Mouse (Mus musculus) CH12.LX (cell line): ENCODE data around the gene 2310033P09Rik. TPM values are rescaled to one million over a fixed set of nuclear protein-coding genes. Genes with fewer than 3 reads are reported as not detected.

Experiments
- DNase-seq: peaks from one replicate; pipeline ENCODE4 v3.0.0-alpha.2; 2013; ENCODE audit errors: extremely low read depth
- H3K27ac ChIP-seq: 2 replicates; pipeline ENCODE4 v1.5.1; 2012; ENCODE audit warnings: low read depth, mild to moderate bottlenecking, control low read depth, moderate library complexity; ENCODE audit not compliant: insufficient read depth
- H3K27me3 ChIP-seq: replicated peaks from 2 replicates; pipeline ENCODE3; 2012; ENCODE audit warnings: inconsistent platforms
- H3K36me3 ChIP-seq, 2 experiments: replicated peaks in 1 of 2; 2 replicates each; pipeline versions ENCODE3 to v1.6.1; 2012; ENCODE audit warnings: inconsistent platforms in 1 of 2, low read length in 1 of 2, mild to moderate bottlenecking in 1 of 2, mixed read lengths in 1 of 2, moderate library complexity in 1 of 2; ENCODE audit not compliant: control insufficient read depth in 1 of 2, insufficient read depth in 1 of 2
- H3K4me1 ChIP-seq, 2 experiments: 2 replicates each; pipeline ENCODE4 v1.6.1; 2012; ENCODE audit warnings: inconsistent platforms in 1 of 2, moderate library complexity in 1 of 2; ENCODE audit not compliant: insufficient read depth in 2 of 2, control insufficient read depth in 1 of 2
- H3K4me2 ChIP-seq: 2 replicates; pipeline ENCODE4 v1.6.1; 2012; ENCODE audit warnings: low read depth, mild to moderate bottlenecking, control low read depth; ENCODE audit not compliant: poor library complexity, insufficient read depth, severe bottlenecking
- H3K4me3 ChIP-seq, 3 experiments: fragments of 150-350 bp in 1 of 3; sonication (generic) in 1 of 3; replicated peaks in 1 of 3; 2 replicates each; pipeline versions ENCODE3 to v1.5.1; 2011 to 2012; ENCODE audit warnings: low read depth in 2 of 3, low read length in 2 of 3, mild to moderate bottlenecking in 2 of 3, moderate library complexity in 2 of 3, control low read depth in 1 of 3, improper control_type of control experiment in 1 of 3, inconsistent platforms in 1 of 3, mixed read lengths in 1 of 3; ENCODE audit not compliant: poor library complexity in 1 of 3
- H3K79me2 ChIP-seq: replicated peaks from 2 replicates; pipeline ENCODE4 v1.6.1; 2012; ENCODE audit warnings: mild to moderate bottlenecking, moderate library complexity; ENCODE audit not compliant: control insufficient read depth, poor library complexity, insufficient read depth, severe bottlenecking; ENCODE audit errors: extremely low read depth
- H3K9ac ChIP-seq: 2 replicates; pipeline ENCODE4 v1.6.1; 2012; ENCODE audit warnings: low read depth, mild to moderate bottlenecking, control low read depth, moderate library complexity; ENCODE audit not compliant: insufficient read depth
- H3K9me3 ChIP-seq: replicated peaks from 2 replicates; pipeline ENCODE3; 2012; ENCODE audit warnings: low read length, inconsistent platforms, mixed read lengths
- CHD1 ChIP-seq: IDR thresholded peaks from 2 replicates; pipeline ENCODE4 v1.6.1; 2012; ENCODE audit warnings: low read depth, low read length, improper control_type of control experiment, inconsistent platforms
- CTCF ChIP-seq, 2 experiments: IDR thresholded peaks in 1 of 2; conservative IDR thresholded peaks in 1 of 2; 2 replicates each; pipeline ENCODE4 v1.5.1; 2011 to 2012; ENCODE audit warnings: low read depth in 2 of 2, low read length in 2 of 2, improper control_type of control experiment in 1 of 2, inconsistent platforms in 1 of 2, mild to moderate bottlenecking in 1 of 2, moderate library complexity in 1 of 2
- E2F4 ChIP-seq: IDR thresholded peaks from 2 replicates; pipeline ENCODE4 v1.6.1; 2011; ENCODE audit warnings: low read depth, low read length, improper control_type of control experiment; ENCODE audit not compliant: insufficient replicate concordance
- ELF1 ChIP-seq: IDR thresholded peaks from 2 replicates; pipeline ENCODE4 v1.6.1; 2014; ENCODE audit warnings: low read depth, mild to moderate bottlenecking, inconsistent platforms, low read length, improper control_type of control experiment
- IRF4 ChIP-seq: IDR thresholded peaks from 2 replicates; pipeline ENCODE4 v1.6.1; 2014; ENCODE audit warnings: low read depth, mild to moderate bottlenecking, inconsistent platforms, low read length, improper control_type of control experiment
- JUN ChIP-seq: IDR thresholded peaks from 2 replicates; pipeline ENCODE4 v1.6.1; 2011; ENCODE audit warnings: low read depth, mild to moderate bottlenecking, low read length, improper control_type of control experiment, moderate library complexity; ENCODE audit not compliant: insufficient read depth
- MAFK ChIP-seq: IDR thresholded peaks from 2 replicates; pipeline ENCODE4 v1.6.1; 2011; ENCODE audit warnings: low read length, improper control_type of control experiment; ENCODE audit not compliant: insufficient replicate concordance
- MEF2A ChIP-seq: IDR thresholded peaks from 2 replicates; pipeline ENCODE4 v1.6.1; 2014; ENCODE audit warnings: low read depth, mild to moderate bottlenecking, inconsistent platforms, low read length, improper control_type of control experiment, borderline replicate concordance
- MXI1 ChIP-seq: IDR thresholded peaks from 2 replicates; pipeline ENCODE4 v1.6.1; 2011; ENCODE audit warnings: mild to moderate bottlenecking, low read depth, low read length, improper control_type of control experiment
- MYC ChIP-seq: IDR thresholded peaks from 2 replicates; pipeline ENCODE4 v1.6.1; 2011; ENCODE audit warnings: low read depth, mild to moderate bottlenecking, improper control_type of control experiment, low read length
- NRF1 ChIP-seq: IDR thresholded peaks from 2 replicates; pipeline ENCODE4 v1.6.1; 2014; ENCODE audit warnings: low read depth, mild to moderate bottlenecking, inconsistent platforms, low read length, improper control_type of control experiment, moderate library complexity
- POLR2AphosphoS2 ChIP-seq: IDR thresholded peaks from 2 replicates; pipeline ENCODE4 v1.6.1; 2011; ENCODE audit warnings: low read depth, low read length, improper control_type of control experiment
- RCOR1 ChIP-seq: conservative IDR thresholded peaks from 2 replicates; pipeline ENCODE4 v1.6.1; 2012; ENCODE audit warnings: low read depth, mild to moderate bottlenecking, inconsistent platforms, low read length, improper control_type of control experiment
- SIN3A ChIP-seq: IDR thresholded peaks from 2 replicates; pipeline ENCODE4 v1.6.1; 2012; ENCODE audit warnings: low read length, improper control_type of control experiment, inconsistent platforms
- TBP ChIP-seq: conservative IDR thresholded peaks from 2 replicates; pipeline ENCODE4 v1.6.1; 2011; ENCODE audit warnings: low read depth, low read length, improper control_type of control experiment
- TCF12 ChIP-seq: IDR thresholded peaks from 2 replicates; pipeline ENCODE4 v1.6.1; 2014; ENCODE audit warnings: low read depth, mild to moderate bottlenecking, inconsistent platforms, low read length, improper control_type of control experiment
- USF2 ChIP-seq: conservative IDR thresholded peaks from 2 replicates; pipeline ENCODE4 v1.6.1; 2011; ENCODE audit warnings: low read depth, low read length, improper control_type of control experiment
- ZMIZ1 ChIP-seq: IDR thresholded peaks from 2 replicates; pipeline ENCODE4 v1.6.1; 2012; ENCODE audit warnings: low read depth, mild to moderate bottlenecking, inconsistent platforms, low read length, improper control_type of control experiment
- ZNF384 ChIP-seq: IDR thresholded peaks from 2 replicates; pipeline ENCODE4 v1.6.1; 2012; ENCODE audit warnings: low read depth, low read length, improper control_type of control experiment, inconsistent platforms
- dilution Hi-C: fragments of 300-500 bp; cut with MboI; formaldehyde crosslinking; loops from 2 replicates; pipeline ENCODE4 v1.14.3; 2020; ENCODE audit warnings: low sequenced_read_pairs; ENCODE audit not compliant: extremely low pct_unique_long_range_greater_than_20kb, extremely low pct_ligation_motif_present
- in situ Hi-C: fragments of 300-500 bp; cut with MboI; formaldehyde crosslinking; loops from 3 replicates; pipeline ENCODE4 v1.14.3; 2019; ENCODE audit warnings: low sequenced_read_pairs, low pct_ligation_motif_present, low pct_unique_long_range_greater_than_20kb, mixed read lengths
- polyA plus RNA-seq: library from polyadenylated mRNA; unstranded; fragments of >175 nt; gene quantifications from 2 replicates; pipeline ENCODE4 v1.2.1, GENCODE M21; 2012; ENCODE audit warnings: low read depth; ENCODE audit not compliant: insufficient read length
- total RNA-seq, 2 experiments: library from RNA; depleted of rRNA; stranded (reverse); fragments of 300-350 nt in 1 of 2; fragments of >200 nt in 1 of 2; gene quantifications; 2 replicates each; pipeline ENCODE4 v1.2.3; 2012 to 2014

2310033P09Rik gene
- total and polyA plus RNA-seq, 3 experiments, result 7.9 to 44.1 (median 15.3) TPM

DNA sequence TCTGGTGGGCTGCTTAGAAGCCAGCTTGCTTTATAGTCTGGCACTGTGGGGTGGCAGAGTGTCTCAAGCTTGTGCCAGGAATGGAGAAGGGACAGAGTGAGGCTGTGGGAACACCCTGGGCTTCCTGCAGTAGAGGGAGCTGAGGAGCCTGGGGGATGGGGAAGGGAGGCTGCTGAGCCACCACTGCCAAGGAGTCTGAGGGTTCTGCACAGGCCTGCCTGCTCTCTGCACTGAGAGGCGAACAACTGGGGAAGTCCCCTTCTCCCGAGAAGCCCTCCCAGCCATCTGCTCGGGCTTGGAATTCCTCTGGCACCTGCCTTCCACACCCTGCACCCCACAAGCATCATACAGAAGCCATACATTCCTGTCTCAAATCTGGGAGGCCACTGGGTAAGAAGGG lies 33.7 kb downstream of the 2310033P09Rik start:
- DNase-seq, result no peak
- dilution Hi-C loops (no loop called here), in situ Hi-C loops (no loop called here)
- H3K27ac ChIP-seq, result no peak overlapping the region
- no peaks in the 10 kb centered on the region for H3K79me2 ChIP-seq
- no peak overlapping the region for H3K4me3 ChIP-seq
- H3K27me3 ChIP-seq, result peaks cover 93% of the 10 kb centered on the region
- TF ChIP-seq MYC (no peak), MEF2A (no peak), TCF12 (no peak), RCOR1 (no peak), ZNF384 (no peak), E2F4 (no peak), POLR2AphosphoS2 (no peak), MXI1 (no peak), JUN (no peak), SIN3A (no peak), CTCF (conservative IDR thresholded peaks at IDR 0.05 in 1 of 2, IDR thresholded peaks at IDR 0.05 in 1 of 2; ENCODE audit: low read depth in 2 of 2, low read length in 2 of 2) (no peak), ELF1 (no peak), USF2 (no peak)
- H3K9ac ChIP-seq, result no peak overlapping the region
- no peak overlapping the region for H3K4me2 ChIP-seq
- H3K4me1 ChIP-seq, result peaks cover 0 to 18% of the 10 kb centered on the region in 2 experiments; a peak in 2 of 4 replicates
- no peaks in the 10 kb centered on the region for H3K9me3 ChIP-seq
- H3K36me3 ChIP-seq, result no peaks in the 10 kb centered on the region

DNA sequence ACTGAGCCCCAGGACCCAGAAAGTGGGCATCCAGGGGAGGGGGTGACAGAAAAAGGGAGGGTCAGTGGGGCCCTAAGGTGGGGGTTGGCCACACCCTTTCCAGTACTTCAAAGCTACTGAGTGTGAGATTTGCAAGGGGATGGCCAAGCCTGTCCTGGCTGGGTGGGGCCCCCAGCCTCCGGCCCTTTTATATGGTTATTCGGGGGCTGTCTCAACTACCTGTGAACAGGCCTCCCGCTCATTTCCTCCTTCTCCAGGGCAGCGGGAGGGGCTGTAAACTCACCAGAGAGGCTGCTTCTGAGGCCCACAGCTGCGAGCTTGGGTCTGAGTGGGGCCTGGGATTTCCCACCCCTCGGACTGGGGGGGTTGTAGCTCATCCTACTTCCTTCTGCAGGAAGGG lies 35.7 kb downstream of the 2310033P09Rik start:
- in situ Hi-C loops, result no loop called here
- Histone ChIP-seq H3K27me3 (peaks cover 96% of the 10 kb centered on the region), H3K36me3 (no peaks in the 10 kb centered on the region), H3K4me3 (no peak overlapping the region), H3K27ac (no peak overlapping the region), H3K4me2 (no peak overlapping the region), H3K4me1 (peaks cover 0 to 20% of the 10 kb centered on the region in 2 experiments; a peak in 2 of 4 replicates), H3K9ac (no peak overlapping the region), H3K9me3 (no peaks in the 10 kb centered on the region), H3K79me2 (no peaks in the 10 kb centered on the region)
- DNase-seq, result no peak
- dilution Hi-C loops, result no loop called here
- TF ChIP-seq IRF4 (no peak), MYC (no peak), TBP (no peak), ZMIZ1 (no peak), MAFK (no peak), NRF1 (no peak), CHD1 (no peak), TCF12 (no peak)
